Mouse (Mus musculus): ENCODE measurements at regions not wholly inside any gene's neighbourhood (a gene's known extent, or its start where the extent isn't known, plus 50 kb on each side); places are given as distances from the start of the nearest gene placed in this dataset.

- TF ChIP-seq CTCF (IDR thresholded peaks at IDR 0.05; ENCODE audit: insufficient read depth, low read length): no peak
- TF ChIP-seq POLR2A (IDR thresholded peaks at IDR 0.05; ENCODE audit: borderline replicate concordance, extremely low read depth, low read depth, low read length): no peak
- 63% methylated on average over 1 of the region's 1 CpGs for WGBS
- Histone ChIP-seq H3K4me1 (ENCODE audit: control insufficient read depth, insufficient read depth, low read length) (no peaks in the 10 kb centered on the region), H3K4me3 (replicated peaks; ENCODE audit: extremely low read depth, low read depth, low read length) (no peak overlapping the region)
- no peak for DNase-seq
Measured at GRCm38 (mm10) chr1:47112494-47112893, 219.8 kb upstream of the Slc39a10 start.

- no peak for TF ChIP-seq CTCF (IDR thresholded peaks at IDR 0.05; ENCODE audit: insufficient read depth, low read length)
- no peak for TF ChIP-seq POLR2A (IDR thresholded peaks at IDR 0.05; ENCODE audit: borderline replicate concordance, extremely low read depth, low read depth, low read length)
- 83% methylated on average over 4 of the region's 4 CpGs for WGBS
- no peak for DNase-seq
- no peaks in the 10 kb centered on the region for H3K4me1 ChIP-seq (ENCODE audit: control insufficient read depth, insufficient read depth, low read length)
- H3K4me3 ChIP-seq (replicated peaks; ENCODE audit: extremely low read depth, low read depth, low read length): no peak overlapping the region
Measured at GRCm38 (mm10) chr1:47104055-47104454, 211.4 kb upstream of the Slc39a10 start.

- H3K4me1 ChIP-seq (ENCODE audit: control insufficient read depth, insufficient read depth, low read length): no peaks in the 10 kb centered on the region
- 72% methylated on average over 6 of the region's 6 CpGs for WGBS
- no peak for TF ChIP-seq CTCF (IDR thresholded peaks at IDR 0.05; ENCODE audit: insufficient read depth, low read length)
- TF ChIP-seq POLR2A (IDR thresholded peaks at IDR 0.05; ENCODE audit: borderline replicate concordance, extremely low read depth, low read depth, low read length): no peak
- H3K4me3 ChIP-seq (replicated peaks; ENCODE audit: extremely low read depth, low read depth, low read length): no peak overlapping the region
- DNase-seq: no peak
Measured at GRCm38 (mm10) chr1:47103321-47103988, 210.8 kb upstream of the Slc39a10 start.

DNA sequence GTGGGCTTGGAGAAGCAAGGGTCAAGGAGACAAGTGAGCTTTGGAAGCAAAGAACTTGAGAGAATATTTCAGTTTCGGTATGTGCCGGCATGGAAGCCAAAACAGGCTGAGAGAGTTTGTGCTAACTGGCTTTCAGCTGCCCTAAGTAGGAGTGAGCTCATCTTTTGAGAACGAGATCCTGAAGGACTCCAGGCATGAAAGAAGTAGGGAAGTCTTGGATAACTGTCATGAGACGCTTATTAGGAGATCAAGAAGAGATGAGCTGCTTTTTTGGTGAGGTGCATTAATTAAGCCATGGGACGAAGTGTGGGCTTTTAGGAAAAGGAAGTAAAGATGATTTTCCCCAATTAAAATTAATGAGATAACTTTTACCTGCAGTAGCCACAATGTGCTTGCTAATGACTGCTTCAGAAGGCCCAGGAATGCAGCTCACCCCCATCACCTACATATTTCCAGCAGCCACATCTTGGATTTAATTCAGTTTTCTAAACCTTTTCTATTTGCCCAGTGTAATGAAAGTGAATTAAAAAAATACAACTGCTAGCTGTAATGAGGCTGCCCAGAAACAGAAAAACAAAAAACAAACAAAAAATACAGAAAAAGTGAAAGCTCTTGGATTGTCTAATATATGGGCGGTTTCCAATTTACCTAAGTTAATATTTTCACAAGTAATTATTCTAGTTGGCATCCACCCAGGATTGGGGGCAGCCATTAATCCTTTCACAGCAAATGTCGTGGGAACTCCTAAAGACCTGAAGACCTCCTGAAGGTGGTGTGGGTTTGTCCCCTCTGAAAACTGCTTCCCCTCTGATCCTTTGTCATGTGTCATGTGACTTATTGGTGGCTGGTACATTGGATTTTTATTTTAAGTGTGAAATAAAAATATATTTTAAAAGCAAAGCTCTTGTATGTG is 204.7 kb upstream of the Slc39a10 start:
- Histone ChIP-seq H3K4me3 (replicated peaks; ENCODE audit: extremely low read depth, low read depth, low read length) (no peak overlapping the region), H3K4me1 (ENCODE audit: control insufficient read depth, insufficient read depth, low read length) (no peaks in the 10 kb centered on the region)
- 66% methylated on average over 7 of the region's 7 CpGs for WGBS
- no peak for TF ChIP-seq POLR2A (IDR thresholded peaks at IDR 0.05; ENCODE audit: borderline replicate concordance, extremely low read depth, low read depth, low read length)
- TF ChIP-seq CTCF (IDR thresholded peaks at IDR 0.05; ENCODE audit: insufficient read depth, low read length): no peak
- DNase-seq: no peak

DNA sequence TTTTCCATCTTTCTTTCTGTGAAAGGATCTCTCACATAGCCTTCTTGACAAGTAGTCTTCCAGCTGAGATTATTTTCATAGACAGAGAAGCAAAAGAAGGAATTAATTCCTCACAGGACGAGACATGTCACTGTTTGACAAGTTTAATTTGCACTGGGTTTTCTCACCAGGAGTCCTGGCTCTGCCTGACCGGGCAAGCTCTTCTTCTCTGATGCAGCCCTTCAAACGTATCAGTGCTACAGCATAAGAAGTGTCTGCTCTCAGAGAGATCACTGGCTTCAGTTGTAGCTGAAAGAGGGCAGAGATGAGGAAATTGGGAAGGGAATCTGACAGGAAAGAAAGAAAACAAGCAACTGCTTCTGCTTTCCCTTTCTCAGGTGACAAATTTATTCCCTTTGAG is 201.8 kb upstream of the Slc39a10 start:
- 34% methylated on average over 3 of the region's 3 CpGs for WGBS
- no peak for DNase-seq
- no peak for TF ChIP-seq POLR2A (IDR thresholded peaks at IDR 0.05; ENCODE audit: borderline replicate concordance, extremely low read depth, low read depth, low read length)
- no peak for TF ChIP-seq CTCF (IDR thresholded peaks at IDR 0.05; ENCODE audit: insufficient read depth, low read length)
- Histone ChIP-seq H3K4me1 (ENCODE audit: control insufficient read depth, insufficient read depth, low read length) (no peaks in the 10 kb centered on the region), H3K4me3 (replicated peaks; ENCODE audit: extremely low read depth, low read depth, low read length) (no peak overlapping the region)

GRCm38 (mm10) chr1:47093289-47093947 is 200.8 kb upstream of the Slc39a10 start:
- no peak overlapping the region for H3K4me3 ChIP-seq (replicated peaks; ENCODE audit: extremely low read depth, low read depth, low read length)
- 62% methylated on average over 6 of the region's 6 CpGs for whole genome bisulfite sequencing
- H3K4me1 ChIP-seq (ENCODE audit: control insufficient read depth, insufficient read depth, low read length): no peaks in the 10 kb centered on the region
- no peak for TF ChIP-seq CTCF (IDR thresholded peaks at IDR 0.05; ENCODE audit: insufficient read depth, low read length)
- TF ChIP-seq POLR2A (IDR thresholded peaks at IDR 0.05; ENCODE audit: borderline replicate concordance, extremely low read depth, low read depth, low read length): no peak
- DNase-seq: no peak

DNA sequence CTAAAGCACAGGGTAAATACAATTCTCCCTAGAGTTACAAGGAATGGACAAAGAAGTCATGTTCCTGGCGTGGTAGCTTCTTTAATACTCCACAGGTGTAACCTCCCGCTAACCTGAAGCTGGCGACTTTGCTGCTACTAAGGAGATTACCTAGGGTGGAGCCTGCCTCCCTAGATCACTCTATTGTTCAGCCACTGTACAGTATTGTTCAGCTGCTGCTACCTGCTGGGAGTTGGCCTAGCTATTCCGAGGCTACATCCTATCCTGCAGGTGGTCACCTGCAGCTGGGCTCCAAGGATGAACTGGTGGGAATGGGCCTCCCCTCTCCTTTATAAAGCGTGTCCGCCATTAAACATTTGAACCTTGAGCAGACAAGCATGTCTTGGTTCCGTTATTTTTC is 183.8 kb upstream of the Slc39a10 start:
- Histone ChIP-seq H3K4me1 (ENCODE audit: control insufficient read depth, insufficient read depth, low read length) (no peaks in the 10 kb centered on the region), H3K4me3 (replicated peaks; ENCODE audit: extremely low read depth, low read depth, low read length) (no peak overlapping the region)
- no peak for DNase-seq
- no peak for TF ChIP-seq POLR2A (IDR thresholded peaks at IDR 0.05; ENCODE audit: borderline replicate concordance, extremely low read depth, low read depth, low read length)
- TF ChIP-seq CTCF (IDR thresholded peaks at IDR 0.05; ENCODE audit: insufficient read depth, low read length): no peak
- 82% methylated on average over 7 of the region's 7 CpGs for WGBS

GRCm38 (mm10) chr1:47058149-47058548 is 165.5 kb upstream of the Slc39a10 start:
- no peak for DNase-seq
- 54% methylated on average over 1 of the region's 1 CpGs for WGBS
- no peak for TF ChIP-seq POLR2A (IDR thresholded peaks at IDR 0.05; ENCODE audit: borderline replicate concordance, extremely low read depth, low read depth, low read length)
- no peak for TF ChIP-seq CTCF (IDR thresholded peaks at IDR 0.05; ENCODE audit: insufficient read depth, low read length)
- Histone ChIP-seq H3K4me3 (replicated peaks; ENCODE audit: extremely low read depth, low read depth, low read length) (no peak overlapping the region), H3K4me1 (ENCODE audit: control insufficient read depth, insufficient read depth, low read length) (no peaks in the 10 kb centered on the region)

DNA sequence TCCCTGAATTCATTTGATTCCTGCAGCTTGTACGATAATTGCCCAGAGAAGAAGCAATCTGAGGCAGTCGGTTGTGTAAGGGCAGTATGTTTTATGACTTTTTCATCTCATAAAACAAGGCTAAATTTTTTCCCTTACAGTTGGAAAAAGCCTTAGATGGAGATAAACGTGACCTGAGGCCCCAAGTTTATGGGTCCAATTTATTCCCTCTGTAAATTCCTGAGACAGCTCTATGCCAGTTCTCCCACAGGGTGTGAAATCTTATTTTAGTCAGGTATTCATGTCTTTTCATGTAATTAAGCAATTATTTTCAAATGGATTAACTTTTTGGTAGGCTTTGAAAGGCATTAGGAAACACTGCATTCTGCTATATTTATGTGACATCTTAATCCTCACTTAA is 164.7 kb upstream of the Slc39a10 start:
- Histone ChIP-seq H3K4me3 (replicated peaks; ENCODE audit: extremely low read depth, low read depth, low read length) (no peak overlapping the region), H3K4me1 (ENCODE audit: control insufficient read depth, insufficient read depth, low read length) (no peaks in the 10 kb centered on the region)
- no peak for DNase-seq
- TF ChIP-seq POLR2A (IDR thresholded peaks at IDR 0.05; ENCODE audit: borderline replicate concordance, extremely low read depth, low read depth, low read length) (no peak), CTCF (IDR thresholded peaks at IDR 0.05; ENCODE audit: insufficient read depth, low read length) (no peak)
- 64% methylated on average over 3 of the region's 3 CpGs for WGBS

Data from lung, adult 2 months (tissue).